Mouse (Mus musculus): ENCODE results near the gene Il16. TPM values are rescaled to one million over a fixed set of nuclear protein-coding genes. Genes with fewer than 3 reads are reported as not detected.

Gene Il16
- polyA plus RNA-seq, 1 experiment, result 0.11 TPM

- Histone ChIP-seq H3K4me3 (peak overlapping the region; percentile 78), H3K4me2 (ENCODE audit: low read depth) (peak overlapping the region; percentile 81), H3K79me2 (ENCODE audit: control insufficient read depth, insufficient read depth) (peaks cover 11% of the 10 kb centered on the region), H3K27me3 (ENCODE audit: control insufficient read depth, insufficient read depth, insufficient read length) (no peaks in the 10 kb centered on the region), H3K36me3 (ENCODE audit: control insufficient read depth, insufficient read depth) (peaks cover 23% of the 10 kb centered on the region), H3ac (ENCODE audit: control insufficient read depth, insufficient read length) (peak overlapping the region; percentile 79)
- TF ChIP-seq MYOD1 (IDR thresholded peaks at IDR 0.05; ENCODE audit: control insufficient read depth in 1 of 3, insufficient read length in 2 of 3, low read depth in 2 of 3) (no peak), TCF3 (IDR thresholded peaks at IDR 0.05; ENCODE audit: insufficient read length, low read depth) (no peak), TCF12 (IDR thresholded peaks at IDR 0.05; ENCODE audit: insufficient read depth, poor library complexity, severe bottlenecking) (no peak), POLR2A (IDR thresholded peaks at IDR 0.05; ENCODE audit: insufficient read length, low read depth) (no peak), CEBPB (IDR thresholded peaks at IDR 0.05; ENCODE audit: insufficient read depth, poor library complexity, severe bottlenecking) (no peak), POLR2AphosphoS2 (IDR thresholded peaks at IDR 0.05; ENCODE audit: insufficient read length, low read depth) (no peak), SRF (IDR thresholded peaks at IDR 0.05; ENCODE audit: control insufficient read depth, insufficient read length, low read depth) (no peak), REST (IDR thresholded peaks at IDR 0.05; ENCODE audit: insufficient read depth, insufficient read length) (no peak), USF1 (IDR thresholded peaks at IDR 0.05; ENCODE audit: low read depth) (no peak)
Observed at GRCm38 (mm10) chr7:83631073-83631827, 114.3 kb downstream of the Il16 start.

- no peak for TF ChIP-seq POLR2AphosphoS2 (IDR thresholded peaks at IDR 0.05; ENCODE audit: insufficient read length, low read depth)
- no peak for TF ChIP-seq POLR2A (IDR thresholded peaks at IDR 0.05; ENCODE audit: insufficient read length, low read depth)
- no peak for TF ChIP-seq TCF3 (IDR thresholded peaks at IDR 0.05; ENCODE audit: insufficient read length, low read depth)
- TF ChIP-seq E2F4 (IDR thresholded peaks at IDR 0.05; ENCODE audit: insufficient read depth), result no peak
- TF ChIP-seq MYOG (IDR thresholded peaks at IDR 0.05; ENCODE audit: control insufficient read depth in 1 of 3, insufficient read depth in 1 of 3, insufficient read length in 2 of 3, low read depth in 2 of 3), result no peak
- no peak for TF ChIP-seq MYOD1 (IDR thresholded peaks at IDR 0.05; ENCODE audit: control insufficient read depth in 1 of 3, insufficient read length in 2 of 3, low read depth in 2 of 3)
- no peak for TF ChIP-seq SRF (IDR thresholded peaks at IDR 0.05; ENCODE audit: control insufficient read depth, insufficient read length, low read depth)
- no peak for TF ChIP-seq TCF12 (IDR thresholded peaks at IDR 0.05; ENCODE audit: insufficient read depth, poor library complexity, severe bottlenecking)
- no peak for TF ChIP-seq CEBPB (IDR thresholded peaks at IDR 0.05; ENCODE audit: insufficient read depth, poor library complexity, severe bottlenecking)
- no peak for TF ChIP-seq MAX (IDR thresholded peaks at IDR 0.05; ENCODE audit: low read depth)
- no peak for TF ChIP-seq REST (IDR thresholded peaks at IDR 0.05; ENCODE audit: insufficient read depth, insufficient read length)
- no peak for TF ChIP-seq USF1 (IDR thresholded peaks at IDR 0.05; ENCODE audit: low read depth)
- Histone ChIP-seq H3K79me2 (ENCODE audit: control insufficient read depth, insufficient read depth) (no peaks in the 10 kb centered on the region), H3K4me3 (no peak overlapping the region), H3K36me3 (ENCODE audit: control insufficient read depth, insufficient read depth) (no peaks in the 10 kb centered on the region), H3K4me2 (ENCODE audit: low read depth) (no peak overlapping the region), H3K27me3 (ENCODE audit: control insufficient read depth, insufficient read depth, insufficient read length) (no peaks in the 10 kb centered on the region), H3ac (ENCODE audit: control insufficient read depth, insufficient read length) (no peak overlapping the region)
Observed at GRCm38 (mm10) chr7:83627369-83627768, 118.2 kb downstream of the Il16 start.

GRCm38 (mm10) chr7:83626557-83627257, 118.8 kb downstream of the Il16 start:
- Histone ChIP-seq H3K36me3 (ENCODE audit: control insufficient read depth, insufficient read depth) (no peaks in the 10 kb centered on the region), H3K4me2 (ENCODE audit: low read depth) (no peak overlapping the region), H3ac (ENCODE audit: control insufficient read depth, insufficient read length) (no peak overlapping the region), H3K4me3 (no peak overlapping the region), H3K79me2 (ENCODE audit: control insufficient read depth, insufficient read depth) (no peaks in the 10 kb centered on the region), H3K27me3 (ENCODE audit: control insufficient read depth, insufficient read depth, insufficient read length) (no peaks in the 10 kb centered on the region)
- no peak for TF ChIP-seq TCF12 (IDR thresholded peaks at IDR 0.05; ENCODE audit: insufficient read depth, poor library complexity, severe bottlenecking)
- no peak for TF ChIP-seq POLR2AphosphoS2 (IDR thresholded peaks at IDR 0.05; ENCODE audit: insufficient read length, low read depth)
- no peak for TF ChIP-seq E2F4 (IDR thresholded peaks at IDR 0.05; ENCODE audit: insufficient read depth)
- no peak for TF ChIP-seq CEBPB (IDR thresholded peaks at IDR 0.05; ENCODE audit: insufficient read depth, poor library complexity, severe bottlenecking)
- no peak for TF ChIP-seq MYOD1 (IDR thresholded peaks at IDR 0.05; ENCODE audit: control insufficient read depth in 1 of 3, insufficient read length in 2 of 3, low read depth in 2 of 3)
- no peak for TF ChIP-seq POLR2A (IDR thresholded peaks at IDR 0.05; ENCODE audit: insufficient read length, low read depth)
- no peak for TF ChIP-seq TCF3 (IDR thresholded peaks at IDR 0.05; ENCODE audit: insufficient read length, low read depth)
- TF ChIP-seq USF1 (IDR thresholded peaks at IDR 0.05; ENCODE audit: low read depth), result no peak
- no peak for TF ChIP-seq MYOG (IDR thresholded peaks at IDR 0.05; ENCODE audit: control insufficient read depth in 1 of 3, insufficient read depth in 1 of 3, insufficient read length in 2 of 3, low read depth in 2 of 3)
- no peak for TF ChIP-seq MAX (IDR thresholded peaks at IDR 0.05; ENCODE audit: low read depth)

- Histone ChIP-seq H3K4me2 (ENCODE audit: low read depth) (no peak overlapping the region), H3ac (ENCODE audit: control insufficient read depth, insufficient read length) (no peak overlapping the region), H3K4me3 (no peak overlapping the region), H3K79me2 (ENCODE audit: control insufficient read depth, insufficient read depth) (no peaks in the 10 kb centered on the region), H3K27me3 (ENCODE audit: control insufficient read depth, insufficient read depth, insufficient read length) (no peaks in the 10 kb centered on the region), H3K36me3 (ENCODE audit: control insufficient read depth, insufficient read depth) (no peaks in the 10 kb centered on the region)
- TF ChIP-seq E2F4 (IDR thresholded peaks at IDR 0.05; ENCODE audit: insufficient read depth) (no peak), REST (IDR thresholded peaks at IDR 0.05; ENCODE audit: insufficient read depth, insufficient read length) (no peak), MAX (IDR thresholded peaks at IDR 0.05; ENCODE audit: low read depth) (no peak), USF1 (IDR thresholded peaks at IDR 0.05; ENCODE audit: low read depth) (no peak)
Observed at GRCm38 (mm10) chr7:83624065-83624464, 121.5 kb downstream of the Il16 start.

Measured in myocyte (in vitro differentiated cells).